Mouse (Mus musculus) neural tube, embryonic 14.5 days (tissue): ENCODE measurements at regions not wholly inside any gene's neighbourhood (a gene's known extent, or its start where the extent isn't known, plus 50 kb on each side); places are given as distances from the start of the nearest gene placed in this dataset.

Source experiments
- ATAC-seq: fragments of 200-750 bp; cut with Nextera tagmentation; 2 replicates; pipeline ENCODE4 v1.8.0; 2017; ENCODE audit warnings: low read depth, mild to moderate bottlenecking, moderate TSS enrichment, moderate library complexity
- H3K27ac ChIP-seq: fragments of 300-500 bp; sonication (generic); 2 replicates; pipeline ENCODE4 v1.5.1; 2014; ENCODE audit warnings: low read depth, mild to moderate bottlenecking, control low read depth, low read length, moderate library complexity, mixed read lengths
- H3K27me3 ChIP-seq: fragments of 300-500 bp; sonication (generic); 2 replicates; pipeline ENCODE4 v1.6.1; 2014; ENCODE audit warnings: low read length; ENCODE audit not compliant: control insufficient read depth, insufficient read depth
- H3K36me3 ChIP-seq: fragments of 300-500 bp; sonication (generic); 2 replicates; pipeline ENCODE4 v1.6.1; 2014; ENCODE audit warnings: low read length, mixed read lengths; ENCODE audit not compliant: control insufficient read depth, insufficient read depth
- H3K4me1 ChIP-seq: fragments of 300-500 bp; sonication (generic); 2 replicates; pipeline ENCODE4 v1.6.1; 2014; ENCODE audit warnings: low read length; ENCODE audit not compliant: control insufficient read depth, insufficient read depth
- H3K4me2 ChIP-seq: fragments of 300-500 bp; sonication (generic); 2 replicates; pipeline ENCODE4 v1.6.1; 2014; ENCODE audit warnings: mild to moderate bottlenecking, low read depth, low read length, control low read depth
- H3K4me3 ChIP-seq: fragments of 300-500 bp; sonication (generic); 2 replicates; pipeline ENCODE4 v1.5.1; 2014; ENCODE audit warnings: low read depth, low read length, control low read depth, mixed read lengths
- H3K9ac ChIP-seq: fragments of 300-500 bp; sonication (generic); replicated peaks from 2 replicates; pipeline ENCODE4 v1.6.1; 2014; ENCODE audit warnings: low read depth, mild to moderate bottlenecking, control low read depth, low read length, mixed read lengths
- H3K9me3 ChIP-seq: fragments of 300-500 bp; sonication (generic); 2 replicates; pipeline ENCODE4 v1.6.1; 2016; ENCODE audit warnings: low read length; ENCODE audit not compliant: control insufficient read depth
- WGBS: fragments of 180-500 bp; shearing (Covaris S2); extraction: QIAGEN DNeasy Blood & Tissue Kit; methylation state at CpG from one replicate; pipeline ENCODE4 v1.1.7; 2014; 5-methylcytosine and 5-hydroxymethylcytosine counted together

DNA sequence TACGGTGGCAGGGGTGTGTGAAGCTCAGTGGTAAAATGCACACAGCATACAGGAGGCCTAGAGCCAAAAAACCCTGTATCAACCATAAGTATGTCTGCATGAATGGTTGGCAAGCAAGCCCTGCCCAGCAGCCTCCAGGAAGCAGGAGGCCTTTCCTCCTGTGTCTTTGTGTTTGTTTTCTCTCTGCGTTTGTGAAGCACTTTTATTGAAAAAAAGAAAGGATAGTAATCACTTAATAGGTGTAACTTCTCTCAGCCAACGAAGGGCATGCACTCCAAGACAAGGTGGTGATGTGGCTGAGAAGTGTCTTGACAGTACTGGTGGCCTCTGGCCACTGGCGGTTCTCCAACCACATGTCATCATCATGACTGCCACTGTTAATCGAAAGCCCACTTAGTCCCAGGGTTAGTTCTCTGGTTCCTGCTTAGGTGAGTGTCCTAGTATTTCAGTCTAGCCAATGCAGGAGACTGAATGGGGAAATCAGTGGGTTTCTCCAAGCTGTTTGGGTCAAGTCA, 66.5 kb upstream of the Polg start:
- no peak for ATAC-seq
- Histone ChIP-seq H3K4me1 (peaks cover 24% of the 10 kb centered on the region; the same call in 1 of the 2 replicates), H3K9ac (no peak overlapping the region), H3K27me3 (no peaks in the 10 kb centered on the region; the same call in 1 of the 2 replicates), H3K4me3 (no peak overlapping the region), H3K36me3 (peaks cover 10% of the 10 kb centered on the region; the same call in 1 of the 2 replicates), H3K4me2 (no peak overlapping the region), H3K9me3 (no peaks in the 10 kb centered on the region), H3K27ac (peak overlapping the region; percentile 97)
- 37% methylated on average over 5 of the region's 5 CpGs for WGBS

DNA sequence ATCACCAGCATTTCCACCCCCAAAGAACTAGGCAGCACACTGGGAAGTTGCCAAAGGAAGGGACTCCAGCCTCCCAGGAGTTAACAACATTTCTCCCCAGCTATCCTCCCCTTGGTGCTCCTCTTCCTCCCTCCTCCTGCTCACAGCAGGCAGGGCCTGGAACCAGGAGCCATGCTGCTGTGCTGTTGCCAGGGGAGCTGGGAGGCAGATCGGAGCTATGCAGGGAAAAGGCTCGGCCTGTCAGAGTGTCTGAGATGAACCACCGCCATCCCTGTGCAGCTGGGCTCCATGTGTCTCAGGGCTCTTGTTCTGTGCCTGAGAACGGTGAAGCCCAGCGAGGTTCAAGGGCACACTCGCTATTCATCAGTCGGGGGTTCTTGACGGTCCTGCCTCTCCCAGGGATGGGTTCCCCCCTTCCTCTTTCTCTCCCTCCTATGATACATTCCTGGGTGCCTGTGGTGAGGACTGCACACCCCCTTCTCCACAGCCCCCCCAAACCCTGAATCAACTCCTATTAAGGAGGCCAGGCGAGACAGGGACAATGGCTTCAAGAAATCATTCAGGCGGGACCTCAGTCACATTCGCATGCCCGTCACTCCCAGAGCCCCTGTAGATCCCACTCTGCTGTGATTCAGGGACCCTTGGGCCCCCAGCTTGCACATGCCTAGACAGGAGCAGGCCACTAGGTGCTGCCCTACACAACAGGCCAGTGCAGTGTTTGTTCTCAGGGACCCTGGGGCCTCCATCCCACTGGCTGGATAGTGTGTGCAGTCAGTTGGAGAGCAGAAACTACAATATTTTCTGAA, 65.6 kb upstream of the Polg start:
- H3K4me2 ChIP-seq = no peak overlapping the region
- no peaks in the 10 kb centered on the region; the same call in 1 of the 2 replicates for H3K27me3 ChIP-seq
- peak overlapping the region; percentile 97 for H3K27ac ChIP-seq
- H3K36me3 ChIP-seq = peaks cover 10% of the 10 kb centered on the region; the same call in 1 of the 2 replicates
- no peaks in the 10 kb centered on the region for H3K9me3 ChIP-seq
- peaks cover 24% of the 10 kb centered on the region; the same call in 1 of the 2 replicates for H3K4me1 ChIP-seq
- ATAC-seq = peak; percentile 63
- peak overlapping the region; percentile 39; the same call in 1 of the 2 replicates for H3K9ac ChIP-seq
- H3K4me3 ChIP-seq = no peak overlapping the region
- 7% methylated on average over 12 of the region's 12 CpGs for WGBS

DNA sequence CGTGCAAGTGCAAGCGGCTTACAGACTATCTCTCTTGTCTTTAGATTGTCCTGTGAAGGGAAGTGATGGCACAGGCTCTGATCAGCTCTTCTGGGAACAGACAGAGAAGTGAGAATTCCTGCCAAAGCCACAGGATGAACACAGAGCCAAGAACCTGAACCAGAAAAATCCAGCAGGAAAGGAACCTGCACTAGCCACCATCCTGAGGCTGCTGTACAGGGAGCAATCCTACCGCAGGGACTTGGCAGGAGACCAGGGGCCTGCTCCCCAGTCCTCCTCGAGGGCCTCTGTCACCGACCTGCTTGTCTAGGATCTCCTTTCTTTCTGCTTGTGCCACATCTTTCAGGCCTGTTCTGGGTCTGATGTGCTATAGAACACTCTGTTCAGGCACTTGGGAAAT, 65.0 kb upstream of the Polg start:
- Histone ChIP-seq H3K4me1 (peaks cover 25% of the 10 kb centered on the region), H3K27me3 (no peaks in the 10 kb centered on the region; the same call in 1 of the 2 replicates), H3K9ac (peak overlapping the region; percentile 39; the same call in 1 of the 2 replicates), H3K4me2 (no peak overlapping the region), H3K27ac (peak overlapping the region; percentile 97), H3K4me3 (no peak overlapping the region), H3K36me3 (peaks cover 10% of the 10 kb centered on the region; the same call in 1 of the 2 replicates), H3K9me3 (no peaks in the 10 kb centered on the region)
- WGBS = 11% methylated on average over 5 of the region's 5 CpGs
- ATAC-seq = no peak

DNA sequence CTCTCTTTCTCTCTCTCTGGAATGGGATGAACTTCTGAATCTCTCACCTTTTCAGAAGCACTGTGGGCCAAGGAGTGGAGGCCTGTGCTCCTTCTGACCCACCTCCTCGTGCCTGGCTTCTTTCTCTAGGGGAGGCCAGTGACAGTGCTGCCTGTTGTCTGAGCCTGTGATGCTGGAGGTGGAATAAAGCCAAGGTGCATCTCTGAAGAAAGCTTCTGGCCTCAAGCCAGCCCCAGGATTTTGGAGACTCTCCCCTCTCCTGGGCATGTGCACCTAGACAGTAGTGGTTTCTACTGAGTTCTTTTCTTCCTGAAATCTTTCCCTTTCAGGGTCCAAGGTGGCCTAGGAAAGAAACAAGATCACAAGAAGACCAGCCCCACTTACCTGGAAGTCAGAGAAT, 63.3 kb upstream of the Polg start:
- H3K36me3 ChIP-seq = peaks cover 17% of the 10 kb centered on the region; the same call in 1 of the 2 replicates
- no peak for ATAC-seq
- WGBS = 13% methylated on average over 1 of the region's 1 CpGs
- H3K9me3 ChIP-seq = no peaks in the 10 kb centered on the region
- no peak overlapping the region for H3K4me2 ChIP-seq
- peak overlapping the region; percentile 97 for H3K27ac ChIP-seq
- no peak overlapping the region for H3K4me3 ChIP-seq
- H3K9ac ChIP-seq = no peak overlapping the region
- H3K4me1 ChIP-seq = peaks cover 32% of the 10 kb centered on the region
- no peaks in the 10 kb centered on the region for H3K27me3 ChIP-seq

DNA sequence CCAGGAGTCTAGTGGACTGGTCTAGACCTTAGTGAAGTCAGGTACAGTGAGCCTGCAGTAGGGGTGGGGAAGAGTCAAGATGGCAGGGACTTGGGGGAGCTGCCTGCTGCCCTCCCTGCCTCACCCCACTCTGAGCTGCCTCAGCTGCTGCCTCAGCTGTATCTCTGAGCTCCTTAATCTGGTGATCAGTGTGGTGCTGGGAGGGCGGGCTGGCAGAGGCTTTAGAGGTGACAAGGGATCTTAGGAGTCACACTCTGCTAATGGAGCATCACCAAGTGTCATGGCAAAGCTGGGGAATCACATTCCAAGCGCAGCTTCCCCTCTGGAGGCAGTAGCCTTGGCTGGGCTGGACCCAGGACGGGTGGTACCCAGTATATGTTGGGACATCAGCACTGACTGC, 61.8 kb upstream of the Polg start:
- 49% methylated on average over 3 of the region's 3 CpGs for WGBS

DNA sequence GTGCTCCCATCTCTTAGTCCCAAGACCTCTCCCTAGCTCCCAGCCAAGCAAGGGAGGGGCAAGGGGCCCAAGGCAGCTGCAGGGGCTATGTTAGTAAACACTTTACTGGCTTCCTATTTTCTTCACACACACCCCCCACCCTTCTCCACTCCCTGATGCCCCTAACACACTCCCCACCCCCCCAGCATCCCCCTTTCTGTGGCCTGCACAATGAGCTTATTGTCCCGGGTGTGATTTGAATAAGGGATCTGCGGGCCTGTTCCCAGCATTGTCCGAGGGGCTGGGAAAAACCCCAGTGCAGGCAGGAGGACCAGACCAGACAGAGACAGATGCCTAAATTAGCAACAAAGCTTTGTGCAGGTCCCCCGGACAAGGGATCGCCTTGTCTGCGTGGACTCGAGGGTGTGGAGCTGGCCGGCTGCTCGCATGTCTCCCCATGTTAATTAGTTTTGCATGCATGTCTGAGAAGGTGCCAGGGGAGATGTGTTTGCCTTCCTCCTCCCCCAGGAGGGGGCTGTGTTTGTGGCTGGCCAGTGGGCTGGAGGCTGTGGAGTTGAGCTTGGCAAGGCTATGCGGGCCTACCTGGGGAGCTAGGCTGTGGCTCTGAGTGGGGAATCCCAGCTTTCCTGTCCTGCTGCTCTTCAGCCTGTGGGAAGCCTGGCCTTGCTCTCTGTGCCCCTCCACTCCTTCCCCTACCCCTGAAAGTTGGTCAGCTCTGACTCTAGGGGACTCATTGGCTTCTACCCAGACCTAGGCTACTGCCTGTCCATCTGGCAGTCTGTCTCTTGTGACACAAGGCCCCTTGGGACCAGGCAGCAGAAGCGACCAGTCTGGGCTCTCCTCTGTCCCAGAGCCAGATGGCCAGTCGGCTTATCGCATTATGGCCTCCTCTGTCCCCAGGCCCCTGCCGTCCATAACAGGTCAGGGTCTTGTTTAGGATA, 59.8 kb upstream of the Polg start:
- Histone ChIP-seq H3K4me1 (peaks cover 42% of the 10 kb centered on the region), H3K27ac (peak overlapping the region; percentile 98), H3K9ac (no peak overlapping the region), H3K4me3 (no peak overlapping the region), H3K36me3 (peaks cover 13% of the 10 kb centered on the region), H3K27me3 (no peaks in the 10 kb centered on the region), H3K9me3 (no peaks in the 10 kb centered on the region), H3K4me2 (0 out of 2 replicates have a peak overlapping the region, but pooled peaks have one; percentile 2)
- ATAC-seq = peak; percentile 79
- WGBS = 8% methylated on average over 14 of the region's 14 CpGs

More for the DNA sequence above, 61.8 kb upstream of the Polg start:
- no peak overlapping the region for H3K4me3 ChIP-seq
- ATAC-seq = no peak
- H3K9ac ChIP-seq = no peak overlapping the region
- peaks cover 18% of the 10 kb centered on the region for H3K36me3 ChIP-seq
- H3K9me3 ChIP-seq = no peaks in the 10 kb centered on the region
- peaks cover 36% of the 10 kb centered on the region for H3K4me1 ChIP-seq
- H3K27ac ChIP-seq = peak overlapping the region; percentile 98
- H3K4me2 ChIP-seq = no peak overlapping the region
- H3K27me3 ChIP-seq = no peaks in the 10 kb centered on the region

DNA sequence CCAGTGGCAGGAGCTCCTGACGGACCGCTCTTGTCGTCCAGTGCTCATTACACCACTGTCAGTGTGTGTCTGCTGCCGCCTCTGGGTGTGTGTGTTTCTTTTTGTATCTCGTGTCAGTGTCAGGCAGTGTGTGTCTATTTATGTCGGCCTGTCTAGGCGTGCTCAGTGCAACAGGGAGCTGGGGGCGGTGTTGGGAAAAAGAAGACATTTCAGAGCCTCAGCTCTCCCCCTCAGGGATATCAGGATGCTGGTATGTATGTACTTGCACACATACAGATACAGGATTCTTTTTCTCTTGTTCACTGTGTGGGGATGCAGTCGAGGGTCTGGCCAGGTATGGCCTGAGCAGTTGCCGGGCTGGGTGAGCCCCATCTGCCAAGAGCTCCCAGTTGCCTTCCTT, 58.8 kb upstream of the Polg start:
- WGBS = 23% methylated on average over 10 of the region's 10 CpGs
- H3K36me3 ChIP-seq = peaks cover 13% of the 10 kb centered on the region
- H3K4me3 ChIP-seq = no peak overlapping the region
- no peak for ATAC-seq
- peak overlapping the region; percentile 98 for H3K27ac ChIP-seq
- H3K9ac ChIP-seq = peak overlapping the region; percentile 25; the same call in 1 of the 2 replicates
- peaks cover 50% of the 10 kb centered on the region for H3K4me1 ChIP-seq
- H3K27me3 ChIP-seq = no peaks in the 10 kb centered on the region
- H3K4me2 ChIP-seq = no peak overlapping the region; the same call in 1 of the 2 replicates
- H3K9me3 ChIP-seq = no peaks in the 10 kb centered on the region

DNA sequence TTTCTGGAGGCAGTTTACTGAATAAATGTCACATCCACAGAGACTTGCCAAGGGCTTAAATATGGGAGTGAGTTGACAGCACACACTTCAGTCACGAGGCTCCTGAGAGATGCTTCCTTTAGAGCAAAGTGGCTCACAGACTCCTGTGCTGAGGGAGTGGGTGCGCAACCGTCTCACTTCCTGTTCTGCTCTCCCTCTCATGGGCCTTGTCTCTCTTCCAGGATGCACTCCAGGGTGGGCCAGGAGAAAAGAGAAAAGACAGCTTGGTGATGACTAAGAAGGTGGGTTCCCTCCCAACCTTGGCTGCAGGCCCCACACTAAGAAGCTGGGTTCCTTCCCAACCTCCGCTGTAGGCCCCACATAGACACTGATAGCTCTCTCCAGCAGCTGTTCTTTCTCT, 57.5 kb upstream of the Polg start:
- no peak overlapping the region for H3K4me2 ChIP-seq
- H3K9me3 ChIP-seq = no peaks in the 10 kb centered on the region
- H3K36me3 ChIP-seq = peaks cover 8% of the 10 kb centered on the region
- no peaks in the 10 kb centered on the region for H3K27me3 ChIP-seq
- no peak overlapping the region for H3K4me3 ChIP-seq
- H3K9ac ChIP-seq = no peak overlapping the region; the same call in 1 of the 2 replicates
- ATAC-seq = no peak
- WGBS = 62% methylated on average over 4 of the region's 4 CpGs
- peak overlapping the region; percentile 98 for H3K27ac ChIP-seq
- H3K4me1 ChIP-seq = peaks cover 61% of the 10 kb centered on the region
